Mouse (Mus musculus): ENCODE data around the gene Ptpdc1. TPM values are rescaled to one million over a fixed set of nuclear protein-coding genes. Genes with fewer than 3 reads are reported as not detected.

Ptpdc1 gene
- 9.9 and 10.0 TPM in 2 replicates for polyA plus RNA-seq (2014; fragmentation: Nextera tagmentation; extraction: Ambion mirVana)

GRCm38 (mm10) chr13:48625433-48626184, at the start of gene Ptpdc1:
TSS of gene Ptpdc1 (minus strand) at chr13:48625664.
- H3K9me3 ChIP-seq (ENCODE audit: control insufficient read depth, low read length) = no peaks in the 10 kb centered on the region
- 0 out of 2 replicates have a peak, but pooled peaks cover 7% of the 10 kb centered on the region for H3K27me3 ChIP-seq (replicated peaks; ENCODE audit: control insufficient read depth, insufficient read depth, low read length)
- H3K4me2 ChIP-seq (ENCODE audit: low read length) = peak within 1 kb of the TSS; percentile 81
- WGBS = 2% methylated on average over 65 of the region's 76 CpGs
- no peaks in the 10 kb centered on the region for H3K36me3 ChIP-seq (ENCODE audit: control insufficient read depth, insufficient read depth, low read length)
- peaks cover 6% of the 10 kb centered on the region; the same call in 1 of the 2 replicates for H3K4me1 ChIP-seq (replicated peaks; ENCODE audit: control insufficient read depth, insufficient read depth, low read length)
- H3K4me3 ChIP-seq (ENCODE audit: low read depth, low read length) = peak within 1 kb of the TSS; percentile 60
- H3K27ac ChIP-seq (ENCODE audit: low read depth) = peak within 1 kb of the TSS; percentile 75
- DNase-seq (ENCODE audit: low spot score) (peak; percentile 96), ATAC-seq (replicated peaks; ENCODE audit: low FRiP score, low TSS enrichment, low read depth) (peak; percentile 100)
- peak within 1 kb of the TSS; percentile 88 for H3K9ac ChIP-seq (ENCODE audit: low read length)

GRCm38 (mm10) chr13:48674609-48675008, 49.1 kb upstream of the Ptpdc1 start:
- H3K4me1 ChIP-seq (replicated peaks; ENCODE audit: control insufficient read depth, insufficient read depth, low read length) = no peaks in the 10 kb centered on the region
- no peak overlapping the region for H3K4me3 ChIP-seq (ENCODE audit: low read depth, low read length)
- no peak for DNase-seq (ENCODE audit: low spot score)
- 77% methylated on average over 5 of the region's 5 CpGs for WGBS
- H3K9ac ChIP-seq (ENCODE audit: low read length) = no peak overlapping the region
- peaks cover 82% of the 10 kb centered on the region for H3K27me3 ChIP-seq (replicated peaks; ENCODE audit: control insufficient read depth, insufficient read depth, low read length)
- no peak overlapping the region for H3K27ac ChIP-seq (ENCODE audit: low read depth)
- ATAC-seq (replicated peaks; ENCODE audit: low FRiP score, low TSS enrichment, low read depth) = no peak
- no peak overlapping the region for H3K4me2 ChIP-seq (ENCODE audit: low read length)
- H3K9me3 ChIP-seq (ENCODE audit: control insufficient read depth, low read length) = no peaks in the 10 kb centered on the region
- H3K36me3 ChIP-seq (ENCODE audit: control insufficient read depth, insufficient read depth, low read length) = no peaks in the 10 kb centered on the region

GRCm38 (mm10) chr13:48672312-48672840, 46.9 kb upstream of the Ptpdc1 start:
- H3K4me3 ChIP-seq (ENCODE audit: low read depth, low read length) = no peak overlapping the region
- no peaks in the 10 kb centered on the region for H3K36me3 ChIP-seq (ENCODE audit: control insufficient read depth, insufficient read depth, low read length)
- no peak overlapping the region for H3K4me2 ChIP-seq (ENCODE audit: low read length)
- H3K9me3 ChIP-seq (ENCODE audit: control insufficient read depth, low read length) = no peaks in the 10 kb centered on the region
- H3K4me1 ChIP-seq (replicated peaks; ENCODE audit: control insufficient read depth, insufficient read depth, low read length) = peaks cover 6% of the 10 kb centered on the region; the same call in 1 of the 2 replicates
- no peak overlapping the region for H3K9ac ChIP-seq (ENCODE audit: low read length)
- H3K27ac ChIP-seq (ENCODE audit: low read depth) = no peak overlapping the region
- no peak for DNase-seq (ENCODE audit: low spot score)
- 1% methylated on average over 24 of the region's 24 CpGs for WGBS
- no peak for ATAC-seq (replicated peaks; ENCODE audit: low FRiP score, low TSS enrichment, low read depth)
- peaks cover 87% of the 10 kb centered on the region for H3K27me3 ChIP-seq (replicated peaks; ENCODE audit: control insufficient read depth, insufficient read depth, low read length)

GRCm38 (mm10) chr13:48668976-48669534, 43.6 kb upstream of the Ptpdc1 start:
- DNase-seq (ENCODE audit: low spot score) (peak; percentile 75), ATAC-seq (replicated peaks; ENCODE audit: low FRiP score, low TSS enrichment, low read depth) (no peak)
- Histone ChIP-seq H3K27me3 (replicated peaks; ENCODE audit: control insufficient read depth, insufficient read depth, low read length) (peaks cover 96% of the 10 kb centered on the region), H3K27ac (ENCODE audit: low read depth) (no peak overlapping the region), H3K4me1 (replicated peaks; ENCODE audit: control insufficient read depth, insufficient read depth, low read length) (peaks cover 6% of the 10 kb centered on the region; the same call in 1 of the 2 replicates), H3K9me3 (ENCODE audit: control insufficient read depth, low read length) (no peaks in the 10 kb centered on the region), H3K9ac (ENCODE audit: low read length) (no peak overlapping the region), H3K4me3 (ENCODE audit: low read depth, low read length) (no peak overlapping the region), H3K36me3 (ENCODE audit: control insufficient read depth, insufficient read depth, low read length) (no peaks in the 10 kb centered on the region), H3K4me2 (ENCODE audit: low read length) (peak overlapping the region; percentile 33)
- whole genome bisulfite sequencing = under 1% methylated on average over 34 of the region's 34 CpGs

GRCm38 (mm10) chr13:48668091-48668975, 42.9 kb upstream of the Ptpdc1 start:
- H3K27me3 ChIP-seq (replicated peaks; ENCODE audit: control insufficient read depth, insufficient read depth, low read length) = peaks cover 96% of the 10 kb centered on the region
- no peak overlapping the region for H3K4me3 ChIP-seq (ENCODE audit: low read depth, low read length)
- H3K4me1 ChIP-seq (replicated peaks; ENCODE audit: control insufficient read depth, insufficient read depth, low read length) = peaks cover 6% of the 10 kb centered on the region; the same call in 1 of the 2 replicates
- no peaks in the 10 kb centered on the region for H3K36me3 ChIP-seq (ENCODE audit: control insufficient read depth, insufficient read depth, low read length)
- ATAC-seq (replicated peaks; ENCODE audit: low FRiP score, low TSS enrichment, low read depth) (no peak), DNase-seq (ENCODE audit: low spot score) (no peak)
- H3K9ac ChIP-seq (ENCODE audit: low read length) = no peak overlapping the region
- WGBS = 3% methylated on average over 33 of the region's 33 CpGs
- no peak overlapping the region for H3K27ac ChIP-seq (ENCODE audit: low read depth)
- H3K4me2 ChIP-seq (ENCODE audit: low read length) = peak overlapping the region; percentile 33; the same call in 1 of the 2 replicates
- no peaks in the 10 kb centered on the region for H3K9me3 ChIP-seq (ENCODE audit: control insufficient read depth, low read length)

- no peaks in the 10 kb centered on the region for H3K36me3 ChIP-seq (ENCODE audit: control insufficient read depth, insufficient read depth, low read length)
- no peak overlapping the region for H3K4me2 ChIP-seq (ENCODE audit: low read length)
- H3K4me1 ChIP-seq (replicated peaks; ENCODE audit: control insufficient read depth, insufficient read depth, low read length) = peaks cover 9% of the 10 kb centered on the region; the same call in 1 of the 2 replicates
- peaks cover 96% of the 10 kb centered on the region for H3K27me3 ChIP-seq (replicated peaks; ENCODE audit: control insufficient read depth, insufficient read depth, low read length)
- H3K9me3 ChIP-seq (ENCODE audit: control insufficient read depth, low read length) = no peaks in the 10 kb centered on the region
- H3K9ac ChIP-seq (ENCODE audit: low read length) = no peak overlapping the region
- ATAC-seq (replicated peaks; ENCODE audit: low FRiP score, low TSS enrichment, low read depth) (no peak), DNase-seq (ENCODE audit: low spot score) (no peak)
- 8% methylated on average over 4 of the region's 4 CpGs for WGBS
- no peak overlapping the region for H3K4me3 ChIP-seq (ENCODE audit: low read depth, low read length)
- no peak overlapping the region for H3K27ac ChIP-seq (ENCODE audit: low read depth)
Observed at GRCm38 (mm10) chr13:48667461-48667860, 42.0 kb upstream of the Ptpdc1 start.

GRCm38 (mm10) chr13:48665656-48666597, 40.5 kb upstream of the Ptpdc1 start:
- no peak overlapping the region for H3K4me2 ChIP-seq (ENCODE audit: low read length)
- WGBS = 1% methylated on average over 58 of the region's 58 CpGs
- H3K4me3 ChIP-seq (ENCODE audit: low read depth, low read length) = no peak overlapping the region
- no peak overlapping the region for H3K9ac ChIP-seq (ENCODE audit: low read length)
- no peaks in the 10 kb centered on the region for H3K9me3 ChIP-seq (ENCODE audit: control insufficient read depth, low read length)
- no peaks in the 10 kb centered on the region for H3K36me3 ChIP-seq (ENCODE audit: control insufficient read depth, insufficient read depth, low read length)
- DNase-seq (ENCODE audit: low spot score) (peak; percentile 67), ATAC-seq (replicated peaks; ENCODE audit: low FRiP score, low TSS enrichment, low read depth) (no peak)
- H3K27ac ChIP-seq (ENCODE audit: low read depth) = no peak overlapping the region
- peaks cover 100% of the 10 kb centered on the region for H3K27me3 ChIP-seq (replicated peaks; ENCODE audit: control insufficient read depth, insufficient read depth, low read length)
- H3K4me1 ChIP-seq (replicated peaks; ENCODE audit: control insufficient read depth, insufficient read depth, low read length) = peaks cover 10% of the 10 kb centered on the region; the same call in 1 of the 2 replicates

All from intestine, embryonic 14.5 days (tissue).